Mouse (Mus musculus) gastrocnemius, adult 8-10 months (tissue): ENCODE measurements around the gene Ppp1r9a. TPM values are rescaled to one million over a fixed set of nuclear protein-coding genes. Genes with fewer than 3 reads are reported as not detected.

ENCODE experiments used
- DNase-seq, 2 experiments: peaks; one replicate each; pipeline ENCODE4 v3.0.0; 2022; ENCODE audit warnings: low spot score in 2 of 2
- total RNA-seq, 4 experiments: library from RNA; stranded (reverse); gene quantifications; 2 replicates each; pipeline ENCODE4 v1.2.4; 2022

Ppp1r9a gene
- total RNA-seq, 4 experiments from 2014 or later: 0.63 to 1.9 (median 1.3) TPM

DNA sequence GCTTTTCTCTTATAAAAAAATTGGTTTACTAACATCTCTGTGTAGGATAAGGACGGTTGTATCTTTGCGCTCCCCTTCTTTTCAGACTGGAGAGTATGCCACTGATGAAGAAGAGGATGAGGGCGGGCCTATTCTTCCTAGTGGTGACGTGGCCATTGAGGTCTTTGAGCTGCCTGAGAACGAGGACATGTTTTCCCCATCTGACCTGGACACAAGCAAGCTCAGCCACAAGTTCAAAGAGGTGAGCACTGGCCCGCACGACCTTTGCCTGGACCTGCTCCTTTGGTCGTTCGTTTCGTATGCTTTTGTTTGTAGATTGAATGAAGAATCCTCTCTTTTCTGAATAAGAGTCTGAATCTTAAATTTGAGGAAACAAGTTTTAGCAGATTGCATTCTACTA, 197.6 kb downstream of the Ppp1r9a start:
- no peak for DNase-seq

DNA sequence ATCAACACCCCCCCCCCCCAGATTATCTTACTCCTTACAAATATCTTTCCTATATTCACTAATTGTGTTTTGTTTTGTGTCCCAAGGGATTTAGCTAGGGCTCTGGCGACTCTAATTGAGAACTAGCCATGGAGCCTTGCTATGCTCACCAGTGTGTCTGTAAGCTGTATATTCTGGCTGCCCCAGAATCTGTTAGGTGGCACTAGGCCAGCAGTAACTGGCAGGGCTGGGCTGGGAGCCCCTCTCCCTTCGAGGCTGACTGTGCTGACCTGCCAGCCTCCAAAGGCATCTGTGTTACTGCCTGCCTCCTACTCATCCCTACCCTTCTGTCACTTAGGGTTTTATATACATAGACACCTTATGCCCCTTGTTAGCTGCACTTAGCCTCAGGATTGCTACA, 200.0 kb downstream of the Ppp1r9a start:
- no peak for DNase-seq

DNA sequence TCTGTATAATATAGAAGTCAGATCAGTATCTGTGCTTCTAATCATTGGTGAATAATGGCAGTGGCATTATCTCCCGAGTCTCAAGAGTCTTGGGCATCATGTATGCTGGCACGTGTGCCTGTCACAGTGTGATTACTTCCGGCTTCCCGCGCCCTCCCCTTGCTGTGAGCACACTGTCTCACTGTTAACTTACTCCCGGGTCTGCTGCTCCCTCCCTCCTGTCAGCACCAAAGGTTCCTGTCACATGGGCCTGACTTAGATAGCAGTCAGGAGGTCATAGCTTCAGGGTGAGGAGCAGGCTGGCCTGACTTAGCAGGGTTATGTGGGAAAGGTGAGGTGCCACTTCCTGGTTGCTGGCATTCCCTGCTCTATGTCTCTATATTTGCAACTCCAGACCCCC, 201.1 kb downstream of the Ppp1r9a start:
- no peak for DNase-seq

DNA sequence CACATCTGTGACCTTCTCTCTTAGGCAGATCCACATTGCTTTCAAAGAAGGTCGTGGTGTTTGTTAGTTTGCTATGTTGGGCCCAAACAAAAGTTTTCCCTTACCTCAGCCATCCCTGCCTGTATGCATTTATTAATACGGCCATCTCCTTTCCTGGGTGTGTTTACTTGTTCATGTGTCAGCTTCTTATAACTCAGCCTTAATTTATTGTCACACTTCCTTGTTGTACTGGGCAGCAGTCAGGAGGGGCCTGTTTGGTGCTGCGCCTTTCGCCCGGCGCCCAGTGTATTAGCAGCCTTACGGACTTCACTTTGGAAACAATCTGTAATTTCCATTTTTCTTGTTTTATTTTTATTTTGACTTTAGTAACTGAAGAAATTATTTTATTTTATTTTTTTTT, 201.5 kb downstream of the Ppp1r9a start:
- no peak for DNase-seq

GRCm38 (mm10) chr6:5108494-5108893, 205.8 kb downstream of the Ppp1r9a start:
- no peak for DNase-seq

- DNase-seq: peak; percentile 69 to 71
These were observed 207.4 kb downstream of the Ppp1r9a start for GRCm38 (mm10) chr6:5109925-5110714.

DNA sequence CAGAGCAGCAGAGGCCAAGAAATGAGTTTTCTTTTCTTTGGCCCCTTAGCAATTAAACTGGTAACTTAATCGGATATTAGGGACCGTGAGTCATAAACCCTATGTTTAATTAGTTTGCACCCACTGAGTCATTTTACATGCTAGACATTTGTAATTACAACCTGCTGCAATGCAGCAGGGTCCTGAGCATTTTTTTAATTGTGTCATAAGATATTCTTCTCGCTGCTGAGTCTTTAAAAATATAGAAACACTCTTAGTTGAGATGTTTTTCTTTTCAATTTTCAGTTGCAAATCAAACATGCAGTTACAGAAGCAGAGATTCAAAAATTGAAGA, 208.0 kb downstream of the Ppp1r9a start:
- DNase-seq: no peak

DNA sequence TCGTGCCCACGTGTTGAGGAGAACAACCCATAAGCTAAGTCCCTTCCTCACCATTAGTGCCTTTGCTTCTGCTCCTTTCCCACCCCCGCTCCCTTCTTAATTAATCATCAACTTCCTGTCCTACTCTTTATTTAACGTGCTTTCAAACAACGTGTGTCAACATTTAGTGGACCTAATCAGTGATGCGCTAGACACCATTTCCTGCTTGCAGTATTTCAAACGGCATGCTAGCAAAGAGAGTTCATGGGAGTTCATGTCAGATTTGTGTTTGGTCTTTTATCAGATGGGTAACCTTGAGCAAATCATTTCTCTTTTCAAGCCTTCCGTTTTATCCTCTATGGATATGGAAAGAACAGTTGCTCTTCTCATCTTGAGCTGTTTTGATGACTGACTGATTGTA, 210.4 kb downstream of the Ppp1r9a start:
- no peak for DNase-seq

GRCm38 (mm10) chr6:5113734-5114133, 211.0 kb downstream of the Ppp1r9a start:
- DNase-seq: no peak

GRCm38 (mm10) chr6:5114857-5115256, 212.1 kb downstream of the Ppp1r9a start:
- DNase-seq: no peak

DNA sequence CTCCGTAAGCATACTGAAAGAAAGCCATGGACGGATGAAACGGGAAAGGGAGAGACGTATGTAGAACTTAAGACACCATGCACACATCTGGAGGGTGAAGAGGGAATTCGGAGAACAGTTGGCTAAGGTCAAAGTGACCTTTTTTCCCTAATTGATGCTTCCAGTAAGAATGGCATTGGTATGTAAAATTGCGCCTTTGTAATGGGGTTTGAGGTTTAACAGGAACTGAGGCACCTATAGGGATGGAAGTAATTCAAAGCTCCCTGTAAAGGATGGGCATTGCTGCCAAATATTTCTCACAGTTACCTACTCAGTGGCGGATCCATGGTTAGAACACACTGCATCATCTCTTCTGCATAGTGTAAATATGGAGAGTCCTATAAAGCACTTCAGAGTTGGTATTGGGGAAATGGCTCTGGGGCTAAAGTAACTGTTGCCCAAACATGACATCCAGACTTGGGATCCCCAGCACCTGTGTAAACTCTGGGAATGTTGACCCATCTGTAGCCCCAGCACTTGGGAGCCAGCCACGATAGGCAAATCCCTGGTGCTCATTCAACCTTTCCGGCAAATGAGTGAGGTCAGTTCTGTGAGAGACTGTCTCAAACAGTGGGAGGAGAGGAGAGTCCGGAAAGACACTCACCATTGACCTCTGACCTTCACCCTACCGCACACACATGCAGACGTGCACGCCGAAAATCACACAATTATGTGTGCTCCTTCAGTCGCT, 216.6 kb downstream of the Ppp1r9a start:
- no peak for DNase-seq

DNA sequence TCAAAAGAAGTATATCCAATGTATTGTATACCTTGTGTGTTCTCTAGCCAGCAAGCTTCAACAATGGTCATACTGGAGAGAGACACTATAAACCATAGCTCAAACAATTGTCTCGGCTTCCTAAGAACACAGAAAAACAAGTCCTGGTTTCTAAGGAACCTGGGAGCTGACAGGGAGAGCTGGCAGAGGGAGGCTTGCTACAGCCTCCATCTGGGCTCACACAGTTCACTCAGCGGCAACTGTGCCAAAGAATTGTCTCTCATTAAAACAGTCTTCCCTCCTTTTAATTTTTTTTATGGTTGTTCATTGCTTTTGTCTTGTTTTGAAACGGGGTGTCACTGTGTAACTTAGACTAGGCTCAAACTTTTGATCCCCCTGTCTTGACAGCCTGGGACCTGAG, 217.5 kb downstream of the Ppp1r9a start:
- no peak for DNase-seq

DNA sequence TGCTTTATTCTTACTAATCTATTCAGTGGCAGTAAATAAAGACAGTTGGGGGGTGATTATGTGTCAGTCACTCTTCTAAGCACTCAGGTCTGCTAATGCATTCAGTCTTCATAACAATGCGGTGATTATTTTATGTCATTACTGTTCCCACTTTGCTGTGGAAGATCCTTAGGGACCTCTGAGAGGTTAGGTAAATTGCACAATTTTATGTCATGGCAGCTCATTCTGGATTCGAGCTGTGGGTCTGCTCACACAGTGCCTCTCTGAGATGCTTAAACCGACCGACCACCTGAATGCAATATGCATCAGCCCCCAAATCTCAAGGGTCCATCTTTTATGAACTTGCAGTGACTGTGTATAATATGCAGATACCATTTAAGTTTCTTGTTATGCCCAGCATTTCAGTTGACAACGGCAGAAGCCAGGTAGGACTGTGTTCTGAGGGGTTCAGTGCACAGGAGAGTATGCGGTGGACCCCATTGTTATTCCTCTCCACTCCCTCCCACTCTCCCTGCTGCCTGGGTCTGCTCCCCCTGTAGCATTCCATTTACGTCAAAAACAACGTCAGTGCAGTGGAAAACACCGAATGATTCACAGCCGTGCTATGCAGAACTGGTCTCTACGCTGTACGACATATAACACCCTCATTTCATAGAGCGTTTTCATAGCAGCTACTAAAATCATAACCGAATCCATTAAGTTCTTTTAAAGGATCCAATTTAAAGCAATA, 226.8 kb downstream of the Ppp1r9a start:
- DNase-seq: no peak

GRCm38 (mm10) chr6:5134986-5135385, 232.3 kb downstream of the Ppp1r9a start:
- no peak for DNase-seq

DNA sequence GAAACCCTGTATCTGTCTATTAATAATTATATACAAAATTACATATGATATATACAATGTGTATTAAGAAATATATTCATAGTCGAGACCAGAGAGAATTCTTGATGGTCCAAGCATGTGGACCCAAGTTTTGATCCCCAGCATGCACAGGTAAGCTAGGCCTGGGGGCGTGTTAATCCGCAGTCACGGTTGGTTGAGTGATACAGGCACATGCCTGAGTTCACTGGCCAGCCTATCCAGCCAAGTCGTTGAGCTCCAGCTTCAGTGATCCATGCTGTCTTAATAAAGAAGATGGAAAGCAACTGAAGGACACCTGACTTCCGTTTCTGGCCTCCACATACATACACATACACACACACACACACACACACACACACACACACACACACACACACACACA, 233.3 kb downstream of the Ppp1r9a start:
- no peak for DNase-seq

- no peak for DNase-seq
These were observed 236.3 kb downstream of the Ppp1r9a start for GRCm38 (mm10) chr6:5138875-5139631.

DNA sequence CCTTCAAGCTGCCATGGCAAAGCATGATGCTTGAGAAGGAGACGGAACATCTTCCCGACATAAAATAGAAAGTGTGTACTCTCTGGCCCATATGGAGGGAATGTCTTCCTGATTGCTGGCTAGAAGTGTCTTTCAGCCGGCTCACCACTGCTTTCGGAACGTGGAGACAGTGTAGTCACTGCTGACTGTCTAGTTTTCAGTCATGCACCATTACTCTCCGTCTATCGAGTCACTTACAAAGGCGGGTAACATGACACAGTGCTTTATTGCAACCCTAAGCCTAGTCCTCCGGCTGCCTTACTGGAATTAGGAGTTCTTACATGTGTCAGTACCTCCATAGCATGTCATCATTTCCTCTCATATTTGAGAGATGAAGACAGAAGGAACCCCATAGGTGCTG, 236.9 kb downstream of the Ppp1r9a start:
- no peak for DNase-seq

DNA sequence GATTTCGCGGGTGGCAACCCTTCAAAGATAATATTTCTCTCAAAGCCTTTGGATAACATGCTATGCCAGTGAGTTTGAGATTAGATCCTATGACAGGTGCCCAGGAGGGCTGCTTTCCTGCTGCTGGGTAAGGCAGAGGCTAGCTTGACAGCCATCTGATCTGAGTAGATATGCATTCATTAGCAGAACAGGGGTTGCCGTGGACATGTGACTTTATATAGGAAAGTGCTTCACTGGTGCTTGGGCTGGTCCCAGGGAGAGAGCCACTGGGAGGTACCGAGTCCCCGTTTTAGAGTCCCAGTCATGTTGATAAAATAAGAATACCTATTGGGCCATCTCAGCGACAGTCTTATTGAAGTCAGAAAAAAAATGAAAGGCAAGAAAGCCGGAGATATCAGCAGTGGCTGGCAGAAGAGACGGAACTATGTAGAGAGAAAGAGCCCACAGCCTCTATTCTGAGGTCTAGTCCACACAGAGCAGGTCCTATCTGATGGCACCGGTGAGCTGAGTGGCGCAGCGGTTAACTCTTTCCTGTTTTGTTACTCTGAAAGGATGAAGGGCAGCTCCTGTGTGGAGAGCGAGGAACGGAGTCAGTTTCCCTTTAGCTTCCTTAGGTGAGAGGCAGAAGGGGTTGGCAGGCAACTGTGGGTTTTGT, 244.9 kb downstream of the Ppp1r9a start:
- no peak for DNase-seq

DNA sequence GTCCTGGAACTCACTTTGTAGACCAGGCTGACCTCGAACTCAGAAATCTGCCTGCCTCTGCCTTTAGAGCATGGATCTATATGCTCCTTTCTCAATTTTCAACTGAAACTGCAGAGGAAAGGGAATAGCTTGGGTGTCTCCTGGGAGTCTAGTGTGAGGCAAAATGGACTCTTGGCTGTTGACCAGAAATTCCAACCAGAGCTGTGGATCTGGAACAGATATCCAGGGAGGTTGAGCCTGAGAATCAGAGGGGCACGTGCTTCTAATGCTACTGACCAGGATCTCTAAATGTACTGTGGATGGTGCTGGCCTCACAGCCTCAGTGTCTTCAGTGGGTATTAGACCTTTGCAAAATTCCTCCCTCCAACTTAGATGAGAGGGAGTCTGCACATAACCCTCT, 247.2 kb downstream of the Ppp1r9a start:
- DNase-seq: no peak

GRCm38 (mm10) chr6:5151171-5151570, 248.5 kb downstream of the Ppp1r9a start:
- DNase-seq: no peak

GRCm38 (mm10) chr6:5152185-5152584, 249.5 kb downstream of the Ppp1r9a start:
- DNase-seq: no peak
